Mouse (Mus musculus): ENCODE measurements around the gene Ccdc42. TPM values are rescaled to one million over a fixed set of nuclear protein-coding genes. Genes with fewer than 3 reads are reported as not detected.
A peak's percentile ranks its signal among the peaks of the same experiment; 100 is the strongest.

The Ccdc42 gene
- total and polyA plus RNA-seq, 3 experiments, result not detected

GRCm38 (mm10) chr11:68622751-68623150, 35.9 kb downstream of the Ccdc42 start:
- Histone ChIP-seq H3K79me2 (ENCODE audit: control insufficient read depth, insufficient read depth, low read length, poor library complexity) (no peaks in the 10 kb centered on the region), H3K4me1 (ENCODE audit: control insufficient read depth in 1 of 2, insufficient read depth in 2 of 2, low read length in 2 of 2) (no peaks in the 10 kb centered on the region), H3K36me3 (ENCODE audit: control insufficient read depth in 1 of 2, insufficient read depth in 2 of 2, low read length in 2 of 2) (no peaks in the 10 kb centered on the region), H3K9ac (ENCODE audit: control insufficient read depth, low read depth, low read length, poor library complexity, severe bottlenecking) (no peak overlapping the region), H3K4me3 (ENCODE audit: control insufficient read depth in 1 of 2, insufficient read depth in 1 of 2, low read depth in 2 of 2, low read length in 2 of 2) (no peak overlapping the region; a peak in 1 of 4 replicates), H3K27me3 (ENCODE audit: control insufficient read depth in 1 of 2, insufficient read depth in 2 of 2, low read length in 2 of 2) (peaks cover 6 to 8% of the 10 kb centered on the region in 2 experiments; a peak in 3 of 4 replicates), H3K27ac (ENCODE audit: control insufficient read depth, low read depth, low read length) (no peak overlapping the region), H3K9me3 (replicated peaks; ENCODE audit: insufficient read depth, low read length) (no peaks in the 10 kb centered on the region)
- no peak for DNase-seq (ENCODE audit: low read depth, low spot score)
- TF ChIP-seq TBP (IDR thresholded peaks at IDR 0.05; ENCODE audit: low read depth, low read length) (no peak), EP300 (IDR thresholded peaks at IDR 0.05; ENCODE audit: low read depth in 1 of 2, low read length in 2 of 2) (no peak), MAFK (IDR thresholded peaks at IDR 0.05; ENCODE audit: borderline replicate concordance, low read depth, low read length) (no peak)

DNA sequence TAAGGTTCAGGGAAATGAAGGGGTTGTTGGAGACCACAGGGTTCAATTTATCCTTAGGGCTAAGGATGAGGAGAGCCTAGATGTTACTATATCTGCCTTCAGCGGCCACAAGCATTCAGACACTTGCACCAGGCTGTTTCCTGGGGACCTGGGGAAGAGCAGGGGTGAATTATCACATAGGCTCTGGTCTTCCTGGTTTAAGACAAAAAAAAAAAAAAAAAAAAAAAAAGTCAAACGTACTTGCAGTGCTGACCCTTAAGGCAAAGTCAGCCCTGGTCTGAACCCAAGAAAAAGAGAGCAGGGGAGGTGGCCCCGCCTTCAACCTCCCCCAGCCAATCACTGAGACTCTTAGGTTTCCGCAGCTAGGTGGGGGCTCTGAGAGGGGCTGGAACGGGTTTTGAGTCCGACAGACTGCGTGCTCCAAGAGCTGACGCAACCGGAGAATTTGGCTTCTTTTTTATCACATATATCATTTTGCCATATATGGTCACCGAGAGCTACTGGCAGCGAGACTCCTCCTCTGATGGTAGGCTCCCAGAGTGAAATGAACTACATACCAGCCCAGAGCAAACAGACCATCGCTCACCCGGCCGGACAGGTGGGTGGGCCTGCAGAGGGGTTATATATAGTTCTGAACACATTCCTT, 36.5 kb downstream of the Ccdc42 start:
- H3K4me3 ChIP-seq (ENCODE audit: control insufficient read depth in 1 of 2, insufficient read depth in 1 of 2, low read depth in 2 of 2, low read length in 2 of 2), result peak overlapping the region in 1 of 2 experiments; percentile 29; a peak in 1 of 4 replicates
- H3K9me3 ChIP-seq (replicated peaks; ENCODE audit: insufficient read depth, low read length), result no peaks in the 10 kb centered on the region
- TF ChIP-seq RAD21 (IDR thresholded peaks at IDR 0.05; ENCODE audit: low read depth, low read length), result no peak
- TF ChIP-seq ZNF384 (IDR thresholded peaks at IDR 0.05; ENCODE audit: low read depth, low read length), result peak; percentile 53; the same call in 1 of the 2 replicates
- peaks cover 6 to 8% of the 10 kb centered on the region in 2 experiments; a peak in 3 of 4 replicates for H3K27me3 ChIP-seq (ENCODE audit: control insufficient read depth in 1 of 2, insufficient read depth in 2 of 2, low read length in 2 of 2)
- peak; percentile 75 for DNase-seq (ENCODE audit: low read depth, low spot score)
- H3K9ac ChIP-seq (ENCODE audit: control insufficient read depth, low read depth, low read length, poor library complexity, severe bottlenecking), result 0 out of 2 replicates have a peak overlapping the region, but pooled peaks have one; percentile 41
- no peaks in the 10 kb centered on the region for H3K36me3 ChIP-seq (ENCODE audit: control insufficient read depth in 1 of 2, insufficient read depth in 2 of 2, low read length in 2 of 2)
- no peaks in the 10 kb centered on the region for H3K79me2 ChIP-seq (ENCODE audit: control insufficient read depth, insufficient read depth, low read length, poor library complexity)
- H3K4me1 ChIP-seq (ENCODE audit: control insufficient read depth in 1 of 2, insufficient read depth in 2 of 2, low read length in 2 of 2), result no peaks in the 10 kb centered on the region
- H3K27ac ChIP-seq (ENCODE audit: control insufficient read depth, low read depth, low read length), result no peak overlapping the region

DNA sequence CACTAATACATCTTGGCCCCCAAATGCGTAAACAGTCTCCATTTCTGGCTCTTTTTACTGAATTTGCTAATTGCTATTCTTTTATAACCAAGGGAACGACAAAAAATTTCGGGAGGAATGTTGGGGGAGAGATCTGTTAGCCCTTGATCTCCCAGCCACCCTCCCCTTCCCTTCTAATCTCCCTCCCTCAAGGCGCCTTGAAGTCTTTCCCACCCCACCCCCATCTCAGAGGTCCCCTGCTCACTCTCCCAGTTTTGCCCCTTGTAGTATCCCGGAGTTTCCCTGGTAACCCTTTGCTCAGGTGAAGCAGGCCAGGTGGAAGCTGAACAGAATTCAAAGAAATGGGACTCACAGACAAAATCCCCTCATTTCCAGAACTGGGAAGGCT, 37.0 kb downstream of the Ccdc42 start:
- Histone ChIP-seq H3K27ac (ENCODE audit: control insufficient read depth, low read depth, low read length) (no peak overlapping the region), H3K9ac (ENCODE audit: control insufficient read depth, low read depth, low read length, poor library complexity, severe bottlenecking) (0 out of 2 replicates have a peak overlapping the region, but pooled peaks have one; percentile 41), H3K4me3 (ENCODE audit: control insufficient read depth in 1 of 2, insufficient read depth in 1 of 2, low read depth in 2 of 2, low read length in 2 of 2) (peak overlapping the region in 1 of 2 experiments; percentile 29; a peak in 1 of 4 replicates), H3K79me2 (ENCODE audit: control insufficient read depth, insufficient read depth, low read length, poor library complexity) (no peaks in the 10 kb centered on the region), H3K36me3 (ENCODE audit: control insufficient read depth in 1 of 2, insufficient read depth in 2 of 2, low read length in 2 of 2) (no peaks in the 10 kb centered on the region), H3K4me1 (ENCODE audit: control insufficient read depth in 1 of 2, insufficient read depth in 2 of 2, low read length in 2 of 2) (no peaks in the 10 kb centered on the region), H3K9me3 (replicated peaks; ENCODE audit: insufficient read depth, low read length) (no peaks in the 10 kb centered on the region), H3K27me3 (ENCODE audit: control insufficient read depth in 1 of 2, insufficient read depth in 2 of 2, low read length in 2 of 2) (peaks cover 4 to 6% of the 10 kb centered on the region in 2 experiments; a peak in 3 of 4 replicates)
- no peak for DNase-seq (ENCODE audit: low read depth, low spot score)
- no peak for TF ChIP-seq TBP (IDR thresholded peaks at IDR 0.05; ENCODE audit: low read depth, low read length)
- TF ChIP-seq KAT2A (conservative IDR thresholded peaks at IDR 0.05; ENCODE audit: low read depth, low read length), result no peak
- no peak for TF ChIP-seq E2F4 (IDR thresholded peaks at IDR 0.05; ENCODE audit: borderline replicate concordance, low read depth, low read length)
- no peak for TF ChIP-seq ZC3H11A (IDR thresholded peaks at IDR 0.05; ENCODE audit: low read depth, low read length)

Data from MEL (cell line).